Mouse (Mus musculus): ENCODE results near the gene Hoxb3. TPM values are rescaled to one million over a fixed set of nuclear protein-coding genes. Genes with fewer than 3 reads are reported as not detected.

Gene Hoxb3
- polyA plus RNA-seq, 1 experiment from 2014 or later, result not detected

GRCm38 (mm10) chr11:96337026-96337425, 13.9 kb downstream of the Hoxb3 start:
- ATAC-seq (ENCODE audit: insufficient number of reproducible peaks, insufficient read depth, low FRiP score, low TSS enrichment, low read depth), result no peak
- peaks cover 100% of the 10 kb centered on the region for H3K27me3 ChIP-seq
- H3K9me3 ChIP-seq, result no peaks in the 10 kb centered on the region
- no peak overlapping the region for H3K27ac ChIP-seq
- H3K4me3 ChIP-seq, result no peak overlapping the region
- H3K9ac ChIP-seq, result no peak overlapping the region
- 5% methylated on average over 6 of the region's 6 CpGs for WGBS
- H3K4me1 ChIP-seq, result peaks cover 7% of the 10 kb centered on the region
- H3K4me2 ChIP-seq, result no peak overlapping the region
- H3K36me3 ChIP-seq, result no peaks in the 10 kb centered on the region

GRCm38 (mm10) chr11:96338957-96339855, 16.1 kb downstream of the Hoxb3 start:
- Histone ChIP-seq H3K4me1 (no peaks in the 10 kb centered on the region), H3K36me3 (no peaks in the 10 kb centered on the region), H3K9me3 (no peaks in the 10 kb centered on the region), H3K9ac (no peak overlapping the region), H3K4me2 (no peak overlapping the region), H3K27me3 (peaks cover 100% of the 10 kb centered on the region), H3K27ac (no peak overlapping the region), H3K4me3 (no peak overlapping the region)
- WGBS, result 11% methylated on average over 7 of the region's 7 CpGs
- ATAC-seq (ENCODE audit: insufficient number of reproducible peaks, insufficient read depth, low FRiP score, low TSS enrichment, low read depth), result no peak

GRCm38 (mm10) chr11:96340698-96341365, 17.7 kb downstream of the Hoxb3 start:
- Histone ChIP-seq H3K4me1 (0 out of 2 replicates have a peak, but pooled peaks cover 4% of the 10 kb centered on the region), H3K27ac (no peak overlapping the region), H3K4me3 (no peak overlapping the region), H3K4me2 (no peak overlapping the region), H3K9ac (no peak overlapping the region), H3K9me3 (no peaks in the 10 kb centered on the region), H3K27me3 (peaks cover 100% of the 10 kb centered on the region), H3K36me3 (no peaks in the 10 kb centered on the region)
- no peak for ATAC-seq (ENCODE audit: insufficient number of reproducible peaks, insufficient read depth, low FRiP score, low TSS enrichment, low read depth)
- 0% methylated on average over 34 of the region's 36 CpGs for WGBS

DNA sequence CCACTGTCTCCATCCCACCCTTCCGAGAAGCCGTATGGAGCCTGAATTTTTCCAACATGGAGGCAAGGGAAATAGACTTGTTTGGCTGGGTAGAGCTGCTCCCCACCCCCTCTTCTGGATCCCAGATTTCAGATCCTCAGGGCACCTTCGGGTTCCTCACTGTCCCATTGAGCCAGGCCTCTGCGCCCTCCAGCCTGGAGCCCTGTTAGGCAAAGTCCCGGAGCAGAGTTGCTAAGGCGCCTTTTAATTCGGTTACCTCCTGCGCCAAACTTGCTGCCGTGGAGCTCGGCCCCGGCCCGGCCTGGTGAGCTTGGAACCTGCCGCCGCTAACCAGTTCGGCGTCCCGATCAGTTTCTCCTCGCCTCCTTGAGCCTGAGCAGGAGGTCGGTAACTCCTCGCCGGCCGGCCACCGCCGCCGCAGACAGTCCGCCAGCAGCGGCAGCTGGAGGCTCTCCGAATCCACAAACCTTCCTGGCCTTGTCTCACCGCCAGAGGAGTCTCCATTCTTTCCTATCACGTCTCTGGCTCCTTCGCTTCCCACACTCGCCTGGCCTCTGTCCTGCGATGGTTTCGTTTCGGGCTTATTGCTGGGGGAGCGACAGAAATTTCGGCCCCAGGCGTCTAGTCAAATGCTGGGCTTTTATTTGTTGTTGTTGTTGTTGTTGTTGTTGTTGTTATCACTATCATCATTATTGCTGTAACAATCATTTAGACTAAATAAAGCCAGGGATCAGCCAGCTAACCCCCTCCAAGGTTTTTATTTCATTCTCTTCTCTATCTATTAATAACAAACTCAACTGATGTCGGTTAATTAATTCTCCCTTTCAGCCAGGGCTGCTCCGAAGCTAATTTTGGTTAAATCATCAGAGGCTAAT, 18.8 kb downstream of the Hoxb3 start:
- ATAC-seq (ENCODE audit: insufficient number of reproducible peaks, insufficient read depth, low FRiP score, low TSS enrichment, low read depth), result no peak
- H3K27ac ChIP-seq, result no peak overlapping the region
- H3K4me1 ChIP-seq, result 0 out of 2 replicates have a peak, but pooled peaks cover 4% of the 10 kb centered on the region
- H3K4me2 ChIP-seq, result 0 out of 2 replicates have a peak overlapping the region, but pooled peaks have one; percentile 5
- H3K9ac ChIP-seq, result no peak overlapping the region
- no peaks in the 10 kb centered on the region for H3K36me3 ChIP-seq
- H3K9me3 ChIP-seq, result no peaks in the 10 kb centered on the region
- whole genome bisulfite sequencing, result under 1% methylated on average over 40 of the region's 40 CpGs
- H3K27me3 ChIP-seq, result peaks cover 100% of the 10 kb centered on the region
- H3K4me3 ChIP-seq, result no peak overlapping the region

DNA sequence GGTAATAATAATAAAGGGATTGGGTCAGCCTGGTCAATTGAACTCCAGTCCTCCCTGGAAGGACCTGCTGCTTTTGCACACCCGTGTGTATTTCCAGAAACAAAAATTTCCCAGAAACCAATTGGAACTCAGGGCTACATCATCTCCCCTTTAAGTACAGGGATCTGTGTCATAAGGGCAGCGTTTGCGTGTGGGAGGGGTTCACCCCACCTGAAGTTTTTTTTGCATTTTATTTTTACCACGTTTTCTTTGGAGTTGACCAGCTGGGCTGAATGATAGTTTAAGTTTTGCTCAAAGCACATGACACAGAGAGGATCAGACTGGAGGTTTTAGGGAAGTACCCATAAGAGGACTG, 19.4 kb downstream of the Hoxb3 start:
- no peak for ATAC-seq (ENCODE audit: insufficient number of reproducible peaks, insufficient read depth, low FRiP score, low TSS enrichment, low read depth)
- Histone ChIP-seq H3K27ac (no peak overlapping the region), H3K9ac (no peak overlapping the region), H3K4me3 (no peak overlapping the region), H3K27me3 (peaks cover 98% of the 10 kb centered on the region), H3K9me3 (no peaks in the 10 kb centered on the region), H3K36me3 (no peaks in the 10 kb centered on the region), H3K4me1 (0 out of 2 replicates have a peak, but pooled peaks cover 4% of the 10 kb centered on the region), H3K4me2 (no peak overlapping the region)
- 1% methylated on average over 4 of the region's 4 CpGs for WGBS

DNA sequence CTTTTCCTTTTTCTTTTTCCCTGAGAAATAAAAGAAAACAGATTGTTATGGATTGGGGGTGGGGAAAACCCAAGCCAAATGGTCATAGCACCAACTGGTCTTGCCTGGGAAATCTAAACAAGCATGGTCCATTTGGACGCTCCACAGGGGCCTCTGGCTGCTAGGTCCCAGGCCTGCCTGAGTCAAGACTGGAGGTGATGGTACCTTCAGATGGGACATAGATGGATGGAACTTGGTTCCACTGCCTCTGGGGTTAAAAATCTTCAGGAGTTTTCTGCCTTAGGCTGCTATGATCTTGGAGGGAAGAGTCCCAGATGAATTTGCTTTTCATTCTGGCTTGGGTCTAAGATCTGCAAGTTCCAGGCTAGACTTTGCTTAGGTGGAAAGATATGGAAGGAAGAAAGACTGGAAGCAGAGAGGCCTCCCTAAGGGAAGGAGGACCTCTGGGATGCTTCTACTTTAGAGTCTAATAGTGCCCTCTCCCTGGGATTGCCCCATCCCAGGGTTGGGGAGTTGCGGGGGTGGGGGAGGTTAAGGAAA, 20.1 kb downstream of the Hoxb3 start:
- WGBS, result 2% methylated on average over 2 of the region's 2 CpGs
- ATAC-seq (ENCODE audit: insufficient number of reproducible peaks, insufficient read depth, low FRiP score, low TSS enrichment, low read depth), result no peak
- Histone ChIP-seq H3K9ac (no peak overlapping the region), H3K9me3 (no peaks in the 10 kb centered on the region), H3K4me1 (0 out of 2 replicates have a peak, but pooled peaks cover 4% of the 10 kb centered on the region), H3K27ac (no peak overlapping the region), H3K36me3 (no peaks in the 10 kb centered on the region), H3K27me3 (peaks cover 98% of the 10 kb centered on the region), H3K4me3 (no peak overlapping the region), H3K4me2 (no peak overlapping the region)

- H3K4me3 ChIP-seq, result no peak overlapping the region
- no peak for ATAC-seq (ENCODE audit: insufficient number of reproducible peaks, insufficient read depth, low FRiP score, low TSS enrichment, low read depth)
- H3K36me3 ChIP-seq, result no peaks in the 10 kb centered on the region
- H3K9ac ChIP-seq, result no peak overlapping the region
- peaks cover 98% of the 10 kb centered on the region for H3K27me3 ChIP-seq
- H3K4me1 ChIP-seq, result 0 out of 2 replicates have a peak, but pooled peaks cover 4% of the 10 kb centered on the region
- H3K4me2 ChIP-seq, result no peak overlapping the region
- H3K9me3 ChIP-seq, result no peaks in the 10 kb centered on the region
- WGBS, result 3% methylated on average over 40 of the region's 40 CpGs
- H3K27ac ChIP-seq, result no peak overlapping the region
Observed at GRCm38 (mm10) chr11:96344061-96344877, 21.1 kb downstream of the Hoxb3 start.

DNA sequence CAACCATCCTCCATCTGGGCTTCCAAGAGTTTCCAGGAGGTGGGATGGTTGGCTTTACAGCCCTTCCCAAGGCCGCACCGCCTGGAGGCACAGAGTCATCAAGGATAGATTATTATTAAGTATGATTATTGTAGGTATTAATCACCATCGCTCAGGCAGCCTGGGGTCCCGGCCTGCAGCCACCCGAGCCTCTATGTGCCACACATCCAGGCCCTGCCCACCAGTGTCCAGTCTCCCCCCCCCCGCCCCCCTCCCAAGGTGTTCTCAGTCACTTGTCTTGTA, 21.7 kb downstream of the Hoxb3 start:
- H3K4me3 ChIP-seq, result no peak overlapping the region
- ATAC-seq (ENCODE audit: insufficient number of reproducible peaks, insufficient read depth, low FRiP score, low TSS enrichment, low read depth), result no peak
- H3K36me3 ChIP-seq, result no peaks in the 10 kb centered on the region
- no peak overlapping the region for H3K9ac ChIP-seq
- WGBS, result 2% methylated on average over 6 of the region's 6 CpGs
- H3K9me3 ChIP-seq, result no peaks in the 10 kb centered on the region
- no peak overlapping the region for H3K4me2 ChIP-seq
- no peak overlapping the region for H3K27ac ChIP-seq
- 0 out of 2 replicates have a peak, but pooled peaks cover 4% of the 10 kb centered on the region for H3K4me1 ChIP-seq
- H3K27me3 ChIP-seq, result peaks cover 98% of the 10 kb centered on the region

DNA sequence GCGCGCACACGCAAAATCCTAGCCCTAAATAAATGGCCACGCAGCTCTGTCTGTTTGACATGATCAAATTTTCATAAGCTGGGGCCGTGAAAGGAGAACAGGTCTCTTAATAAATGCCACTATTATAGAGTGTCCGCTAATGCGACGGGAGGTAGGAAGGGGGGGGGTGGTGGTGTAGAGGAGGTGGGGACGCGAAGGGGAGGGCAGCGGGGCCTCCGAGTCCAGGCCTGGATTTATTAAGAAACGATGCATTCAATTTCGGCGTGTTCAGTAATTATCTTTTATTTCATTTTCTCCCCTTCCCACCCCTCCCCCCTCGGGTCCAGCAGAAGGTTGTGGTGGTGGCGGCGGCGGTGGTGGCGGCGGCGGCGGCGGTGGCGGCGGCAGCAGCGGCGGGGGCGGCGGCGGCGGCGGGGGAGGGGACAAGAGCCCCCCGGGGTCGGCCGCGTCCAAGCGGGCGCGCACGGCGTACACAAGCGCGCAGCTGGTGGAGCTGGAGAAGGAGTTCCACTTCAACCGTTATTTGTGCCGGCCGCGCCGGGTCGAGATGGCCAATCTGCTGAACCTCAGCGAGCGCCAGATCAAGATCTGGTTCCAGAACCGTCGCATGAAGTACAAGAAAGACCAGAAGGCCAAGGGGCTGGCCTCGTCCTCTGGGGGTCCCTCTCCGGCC, 22.2 kb downstream of the Hoxb3 start:
- Histone ChIP-seq H3K27ac (no peak overlapping the region), H3K4me3 (peak overlapping the region; percentile 10; the same call in 1 of the 2 replicates), H3K4me1 (0 out of 2 replicates have a peak, but pooled peaks cover 4% of the 10 kb centered on the region), H3K36me3 (no peaks in the 10 kb centered on the region), H3K4me2 (peak overlapping the region; percentile 30; the same call in 1 of the 2 replicates), H3K27me3 (peaks cover 98% of the 10 kb centered on the region), H3K9ac (no peak overlapping the region), H3K9me3 (no peaks in the 10 kb centered on the region)
- WGBS, result 1% methylated on average over 44 of the region's 56 CpGs
- ATAC-seq (ENCODE audit: insufficient number of reproducible peaks, insufficient read depth, low FRiP score, low TSS enrichment, low read depth), result no peak
